Mouse (Mus musculus) A20 (cell line): ENCODE measurements around the gene Synj2.

Experiments used
- DNase-seq: peaks from one replicate; pipeline ENCODE4 v3.0.0-alpha.2; 2011; ENCODE audit warnings: low read depth, low spot score

The Synj2 gene

GRCm38 (mm10) chr17:6036872-6037271 is 95.8 kb downstream of the Synj2 start:
- DNase-seq, result no peak

- DNase-seq, result no peak
Measured at GRCm38 (mm10) chr17:6037507-6037906, 96.4 kb downstream of the Synj2 start.

DNA sequence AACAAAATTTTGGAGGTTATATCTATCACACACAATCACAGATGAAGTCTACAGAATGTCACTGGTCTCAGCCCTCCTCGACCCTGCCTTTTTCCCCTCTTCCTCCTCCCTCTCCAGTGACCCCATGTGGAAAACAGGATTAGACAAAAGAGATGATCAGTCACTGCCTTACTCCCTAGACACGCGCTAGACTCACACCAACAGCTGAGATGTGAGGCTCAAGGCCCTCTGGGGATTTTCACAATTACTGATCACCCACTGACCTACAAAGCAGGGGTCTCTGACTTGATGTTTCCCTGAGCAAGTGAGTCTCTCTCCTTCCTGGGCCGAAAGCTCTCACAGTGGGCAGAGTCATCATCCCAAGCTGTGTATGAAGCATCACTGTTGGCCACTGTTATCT is 111.7 kb downstream of the Synj2 start:
- no peak for DNase-seq

- DNase-seq, result peak; percentile 86
Measured at GRCm38 (mm10) chr17:6054934-6055355, 113.9 kb downstream of the Synj2 start.

DNA sequence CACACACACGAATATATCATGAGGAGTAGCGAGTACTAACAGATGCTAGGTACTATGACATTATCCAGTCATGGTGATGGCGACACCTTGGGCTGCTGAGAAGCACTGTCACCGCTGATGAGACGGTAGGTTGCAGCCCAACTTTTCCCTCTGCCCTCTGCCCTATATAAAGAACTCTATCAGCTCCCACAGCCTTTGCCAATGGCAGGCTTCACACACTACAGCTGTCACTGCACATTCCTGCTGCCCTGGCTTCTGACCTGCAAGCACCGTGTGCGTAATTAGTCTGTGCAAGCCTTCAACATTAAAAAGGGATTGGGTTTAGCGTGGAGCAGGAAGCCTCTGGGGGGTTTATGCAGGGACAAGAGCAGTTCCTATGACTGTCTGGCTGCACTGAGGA is 121.7 kb downstream of the Synj2 start:
- DNase-seq, result no peak

DNA sequence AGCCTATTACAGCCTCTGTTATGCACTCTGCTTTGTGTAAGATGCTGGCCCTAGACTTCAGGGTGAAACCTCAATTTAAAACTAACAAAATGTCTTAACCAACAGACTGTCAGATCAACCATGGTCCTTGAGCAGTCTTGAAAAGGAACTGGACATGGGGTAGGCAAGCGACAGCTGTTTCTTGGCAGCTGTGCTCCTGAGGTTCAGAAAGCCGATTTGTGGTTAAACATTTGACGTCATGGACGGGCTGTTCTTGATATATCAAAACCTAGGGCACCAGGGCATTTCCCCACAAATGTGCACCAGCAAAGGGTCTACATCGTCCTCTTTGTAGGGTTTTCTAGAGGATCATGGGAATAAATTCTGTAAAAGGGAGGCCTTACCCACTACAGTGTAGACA is 122.5 kb downstream of the Synj2 start:
- DNase-seq, result no peak

DNA sequence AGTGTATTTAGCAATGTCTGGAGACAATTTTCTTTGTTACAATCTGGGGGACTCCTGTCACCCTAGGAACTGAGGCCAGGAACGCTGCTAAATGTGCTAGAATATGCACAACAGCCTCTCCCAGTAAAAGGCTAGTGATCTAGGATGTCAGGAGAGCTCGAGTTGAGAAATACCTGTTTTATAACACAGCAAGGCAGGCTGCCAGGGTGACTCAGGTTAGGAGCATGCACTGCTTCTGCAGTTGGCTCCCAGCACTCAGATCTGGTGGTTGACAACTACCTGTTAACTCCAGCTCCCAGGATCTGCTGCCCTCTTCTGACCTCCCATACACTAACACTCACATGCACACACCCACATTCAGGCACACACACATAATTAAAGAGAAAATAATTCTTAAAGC is 124.9 kb downstream of the Synj2 start:
- no peak for DNase-seq

- DNase-seq, result no peak
Measured at GRCm38 (mm10) chr17:6067613-6068012, 126.5 kb downstream of the Synj2 start.

- no peak for DNase-seq
Measured at GRCm38 (mm10) chr17:6069866-6070265, 128.8 kb downstream of the Synj2 start.

GRCm38 (mm10) chr17:6073405-6073804 is 132.3 kb downstream of the Synj2 start:
- no peak for DNase-seq

GRCm38 (mm10) chr17:6079287-6080122 is 138.4 kb downstream of the Synj2 start, which contains the start of the genes Serac1 and Gtf2h5:
Serac1 (minus strand) TSS chr17:6079741.
Gtf2h5 (plus strand) TSS chr17:6079786.
- DNase-seq, result peak; percentile 96

GRCm38 (mm10) chr17:6083323-6083890 is 142.3 kb downstream of the Synj2 start:
- DNase-seq, result no peak

DNA sequence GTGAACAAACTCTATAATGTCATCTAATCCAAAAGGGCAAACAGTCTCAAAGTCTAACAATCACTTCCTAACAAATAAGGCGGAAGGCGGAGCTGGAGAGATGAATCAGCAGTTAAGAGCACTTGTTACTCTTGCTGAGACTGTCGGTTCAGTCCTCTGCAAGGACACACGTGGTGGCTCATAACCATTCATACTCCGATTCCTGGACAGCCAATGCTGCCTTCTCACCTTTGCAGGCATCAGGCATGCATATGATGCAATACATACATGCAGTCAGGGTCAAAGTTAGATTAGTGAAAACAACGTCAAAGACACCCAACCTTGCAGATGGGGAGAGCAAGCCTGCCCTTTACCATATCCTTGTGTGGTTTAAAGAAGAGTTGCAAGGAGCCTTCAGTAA is 150.5 kb downstream of the Synj2 start:
- DNase-seq, result no peak
